Mouse (Mus musculus) lung, postnatal 0 days (tissue): ENCODE measurements at regions not wholly inside any gene's neighbourhood (a gene's known extent, or its start where the extent isn't known, plus 50 kb on each side); places are given as distances from the start of the nearest gene placed in this dataset.

Source experiments
- CTCF ChIP-seq: IDR thresholded peaks from 2 replicates; pipeline ENCODE4 v1.5.1; 2016; ENCODE audit warnings: antibody characterized with exemption, mild to moderate bottlenecking
- EP300 ChIP-seq: IDR thresholded peaks from 2 replicates; pipeline ENCODE4 v1.6.1; 2016; ENCODE audit warnings: antibody characterized with exemption, mild to moderate bottlenecking, control low read depth

GRCm38 (mm10) chr3:39494363-39494762 lies 607.6 kb downstream of the Fat4 start:
- TF ChIP-seq EP300: no peak
- no peak for TF ChIP-seq CTCF
